Mouse (Mus musculus) kidney, postnatal 0 days (tissue): Measurements from ENCODE around the gene Gm6020. TPM values are rescaled to one million over a fixed set of nuclear protein-coding genes. Genes with fewer than 3 reads are reported as not detected.

ENCODE experiments used
- ATAC-seq: fragments of 200-750 bp; cut with Nextera tagmentation; replicated peaks from 2 replicates; pipeline ENCODE4 v1.8.0; 2017; ENCODE audit warnings: low read depth, moderate number of reproducible peaks, moderate TSS enrichment, moderate library complexity; ENCODE audit not compliant: low FRiP score
- DNase-seq: peaks from one replicate; pipeline ENCODE4 v3.0.0-alpha.2; 2016; ENCODE audit warnings: low spot score
- H3K27ac ChIP-seq: fragments of 300-500 bp; sonication (generic); 2 replicates; pipeline ENCODE4 v1.5.1; 2014; ENCODE audit warnings: mild to moderate bottlenecking
- H3K27me3 ChIP-seq: fragments of 300-500 bp; sonication (generic); 2 replicates; pipeline ENCODE4 v1.6.1; 2014; ENCODE audit warnings: low read length, mixed read lengths; ENCODE audit not compliant: insufficient read depth
- H3K36me3 ChIP-seq: fragments of 300-500 bp; sonication (generic); 2 replicates; pipeline ENCODE4 v1.6.1; 2014; ENCODE audit warnings: low read length, mixed read lengths; ENCODE audit not compliant: insufficient read depth
- H3K4me1 ChIP-seq: fragments of 300-500 bp; sonication (generic); replicated peaks from 2 replicates; pipeline ENCODE4 v1.6.1; 2014; ENCODE audit warnings: antibody characterized with exemption, low read length, mixed read lengths; ENCODE audit not compliant: insufficient read depth
- H3K4me2 ChIP-seq: fragments of 300-500 bp; sonication (generic); 2 replicates; pipeline ENCODE4 v1.6.1; 2014; ENCODE audit warnings: mild to moderate bottlenecking, low read length, moderate library complexity, mixed read lengths
- H3K4me3 ChIP-seq: fragments of 300-500 bp; sonication (generic); replicated peaks from 2 replicates; pipeline ENCODE4 v1.5.1; 2014; ENCODE audit warnings: low read depth, low read length
- H3K9ac ChIP-seq: fragments of 300-500 bp; sonication (generic); 2 replicates; pipeline ENCODE4 v1.6.1; 2014; ENCODE audit warnings: low read depth, low read length
- H3K9me3 ChIP-seq: fragments of 300-500 bp; sonication (generic); replicated peaks from 2 replicates; pipeline ENCODE4 v1.6.1; 2016; ENCODE audit warnings: low read length, inconsistent platforms, mixed read lengths
- CTCF ChIP-seq: IDR thresholded peaks from 2 replicates; pipeline ENCODE4 v1.5.1; 2016; ENCODE audit warnings: antibody characterized with exemption, low read depth, mild to moderate bottlenecking, moderate library complexity
- WGBS: fragments of 180-500 bp; shearing (Covaris S2); extraction: QIAGEN DNeasy Blood & Tissue Kit; methylation state at CpG from one replicate; pipeline ENCODE4 v1.1.7; 2014; 5-methylcytosine and 5-hydroxymethylcytosine counted together
- polyA plus RNA-seq: library from polyadenylated mRNA; unstranded; fragments of >200 nt; fragmentation: Nextera tagmentation; extraction: Ambion mirVana; gene quantifications from 2 replicates; pipeline ENCODE4 v1.2.1, GENCODE M21; 2015

Gene Gm6020
- polyA plus RNA-seq, 1 experiment from 2014 or later: not detected

DNA sequence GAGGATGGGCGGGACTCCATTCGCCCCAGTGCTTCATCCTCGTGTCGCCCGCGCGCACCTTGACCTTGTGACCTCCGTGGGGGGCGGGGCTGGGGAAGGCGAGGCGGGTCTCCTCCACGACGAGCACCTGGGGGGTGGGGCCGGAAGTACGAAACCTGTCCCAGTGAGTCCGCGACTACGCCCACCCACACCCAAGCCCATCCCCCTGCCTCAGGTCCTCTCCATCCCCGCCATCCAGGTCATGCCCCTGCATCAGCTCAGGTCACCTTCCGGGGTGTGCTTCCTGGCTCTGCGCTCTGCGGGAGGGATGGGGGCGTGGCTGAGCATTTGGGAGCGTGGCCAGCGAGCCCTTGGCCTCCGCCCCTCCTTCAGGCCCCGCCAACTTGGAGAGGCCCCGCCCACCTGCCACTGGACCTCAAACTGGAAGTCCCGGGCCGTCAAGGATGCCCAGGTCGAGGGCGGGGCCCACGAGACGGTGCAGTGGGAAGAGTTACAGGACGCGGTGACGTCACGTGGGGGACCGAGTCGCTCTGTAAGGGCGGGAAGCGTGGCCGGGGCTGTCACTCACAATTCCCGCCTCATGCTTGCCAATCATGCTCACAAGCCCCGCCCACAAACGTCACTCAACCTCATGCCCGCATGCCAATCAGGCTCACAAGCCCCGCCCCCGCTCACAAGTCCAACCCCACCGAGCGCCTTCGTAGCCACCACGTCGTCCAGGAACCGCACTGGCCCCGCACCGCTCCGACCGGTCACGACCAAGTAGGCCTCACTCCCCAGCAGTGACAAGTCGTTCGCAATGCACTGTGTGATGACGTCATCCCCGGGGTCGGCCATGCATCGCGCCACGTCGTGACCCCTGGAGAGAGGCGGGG, 42.1 kb downstream of the Gm6020 start:
- H3K9ac ChIP-seq: peak overlapping the region; percentile 44; the same call in 1 of the 2 replicates
- H3K4me3 ChIP-seq: peak overlapping the region; percentile 43
- DNase-seq: peak; percentile 95
- ATAC-seq: peak; percentile 65
- no peaks in the 10 kb centered on the region for H3K36me3 ChIP-seq
- 6% methylated on average over 67 of the region's 70 CpGs for WGBS
- no peaks in the 10 kb centered on the region for H3K9me3 ChIP-seq
- H3K4me1 ChIP-seq: no peaks in the 10 kb centered on the region
- H3K27me3 ChIP-seq: no peaks in the 10 kb centered on the region
- peak overlapping the region; percentile 90 for H3K27ac ChIP-seq
- TF ChIP-seq CTCF: no peak
- peak overlapping the region; percentile 58 for H3K4me2 ChIP-seq

- ATAC-seq: peak; percentile 38
- Histone ChIP-seq H3K27me3 (no peaks in the 10 kb centered on the region), H3K9me3 (no peaks in the 10 kb centered on the region), H3K4me3 (peak overlapping the region; percentile 43), H3K4me1 (no peaks in the 10 kb centered on the region), H3K27ac (peak overlapping the region; percentile 90), H3K36me3 (no peaks in the 10 kb centered on the region), H3K4me2 (peak overlapping the region; percentile 58), H3K9ac (peak overlapping the region; percentile 44; the same call in 1 of the 2 replicates)
- 3% methylated on average over 71 of the region's 71 CpGs for WGBS
- TF ChIP-seq CTCF: no peak
- peak; percentile 87 for DNase-seq
These were observed 42.8 kb downstream of the Gm6020 start for GRCm38 (mm10) chr19:61226401-61226927.

DNA sequence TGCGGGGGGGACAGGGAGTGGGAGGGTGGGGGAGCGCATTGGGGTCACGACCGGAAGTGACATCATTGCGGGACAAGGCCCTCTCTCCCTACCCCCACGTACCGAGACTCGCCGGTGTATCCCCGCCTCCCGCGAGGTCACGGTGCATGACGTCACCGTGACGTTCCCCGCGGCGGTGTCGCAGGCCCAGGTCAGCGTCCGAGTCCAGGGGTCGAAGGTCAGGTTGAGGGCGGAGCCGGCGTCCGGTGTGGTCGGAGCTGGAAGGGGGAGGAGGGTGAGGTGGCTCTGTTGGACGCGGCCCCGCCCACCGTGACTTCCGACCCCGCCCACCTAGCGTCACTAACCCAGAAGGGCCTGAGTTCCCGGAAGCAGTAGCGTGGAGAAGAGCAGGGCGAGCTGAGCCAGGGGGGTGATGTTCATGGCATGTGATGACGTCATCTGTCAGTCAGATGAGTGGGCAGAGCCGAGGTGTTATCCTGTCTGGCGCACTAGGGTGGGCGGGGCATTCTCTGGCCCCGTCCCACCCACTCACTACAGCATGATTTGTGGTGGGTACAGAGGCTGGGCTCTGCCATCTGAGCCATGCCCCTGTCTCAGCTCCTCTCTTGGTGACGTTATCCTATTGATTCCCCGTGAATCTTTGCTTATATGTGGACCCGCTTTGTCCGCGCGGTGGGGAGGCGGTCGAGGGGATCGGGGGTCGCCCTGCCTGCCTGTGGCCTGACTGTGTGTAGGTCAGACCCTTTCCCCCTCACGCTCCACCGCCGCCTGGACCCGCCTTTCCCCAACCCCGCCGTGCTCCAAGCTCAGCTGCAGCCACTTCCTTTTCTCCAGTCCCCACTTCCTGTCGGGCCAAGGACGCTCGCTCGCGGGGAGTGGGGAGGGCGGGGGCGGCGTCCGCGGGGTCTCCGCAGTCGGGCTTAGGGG, 43.5 kb downstream of the Gm6020 start:
- 3% methylated on average over 69 of the region's 71 CpGs for WGBS
- H3K27me3 ChIP-seq: no peaks in the 10 kb centered on the region
- no peak for TF ChIP-seq CTCF
- peak overlapping the region; percentile 58 for H3K4me2 ChIP-seq
- peak overlapping the region; percentile 90 for H3K27ac ChIP-seq
- DNase-seq (peak; percentile 98), ATAC-seq (peak; percentile 86)
- no peaks in the 10 kb centered on the region for H3K9me3 ChIP-seq
- peak overlapping the region; percentile 43 for H3K4me3 ChIP-seq
- H3K9ac ChIP-seq: peak overlapping the region; percentile 44; the same call in 1 of the 2 replicates
- H3K36me3 ChIP-seq: no peaks in the 10 kb centered on the region
- no peaks in the 10 kb centered on the region for H3K4me1 ChIP-seq

- WGBS: 63% methylated on average over 36 of the region's 36 CpGs
- Histone ChIP-seq H3K9me3 (no peaks in the 10 kb centered on the region), H3K27me3 (no peaks in the 10 kb centered on the region), H3K36me3 (no peaks in the 10 kb centered on the region), H3K4me2 (peak within 1 kb of the TSS; percentile 58), H3K4me3 (peak within 1 kb of the TSS; percentile 43), H3K4me1 (no peaks in the 10 kb centered on the region), H3K9ac (peak within 1 kb of the TSS; percentile 33; the same call in 1 of the 2 replicates), H3K27ac (peak within 1 kb of the TSS; percentile 90)
- DNase-seq: peak; percentile 3
- TF ChIP-seq CTCF: no peak
- ATAC-seq: no peak
These were observed 44.4 kb downstream of the Gm6020 start, which contains the start of gene Csf2ra for GRCm38 (mm10) chr19:61227941-61228701. Gene Csf2ra, minus strand, starts transcription at chr19:61228429.

Other genes starting within 250 kb of the Gm6020 start
- 27.3 and 32.8 TPM in 2 replicates for gene Zfp950, start 43.0 kb upstream of the Gm6020 start, polyA plus RNA-seq
- 0.13 and 0.15 TPM in 2 replicates for gene Gm7102, start 7.6 kb upstream of the Gm6020 start, polyA plus RNA-seq
- gene Csf2ra, start 44.5 kb downstream of the Gm6020 start, polyA plus RNA-seq: 16.9 and 21.5 TPM in 2 replicates
- gene Gm21060, start 113.2 kb downstream of the Gm6020 start, polyA plus RNA-seq: not detected in 2 replicates